Mouse (Mus musculus): Measurements from ENCODE around the gene Rptor. TPM values are rescaled to one million over a fixed set of nuclear protein-coding genes. Genes with fewer than 3 reads are reported as not detected.

Rptor gene
- polyA plus RNA-seq, 1 experiment from 2014 or later: 3.9 TPM

- 78% methylated on average over 6 of the region's 6 CpGs for WGBS (ENCODE audit: insufficient replicate concordance)
- Histone ChIP-seq H3K4me2 (ENCODE audit: low read depth, low read length) (no peak overlapping the region), H3K4me1 (ENCODE audit: control insufficient read depth, low read depth, low read length) (no peaks in the 10 kb centered on the region), H3K36me3 (ENCODE audit: control insufficient read depth, insufficient read depth) (no peaks in the 10 kb centered on the region), H3K4me3 (ENCODE audit: low read depth, low read length) (no peak overlapping the region), H3K27ac (ENCODE audit: low read length) (no peak overlapping the region), H3K9me3 (replicated peaks; ENCODE audit: control insufficient read depth, low read length) (no peaks in the 10 kb centered on the region), H3K27me3 (ENCODE audit: control insufficient read depth, insufficient read depth, low read depth, low read length) (no peaks in the 10 kb centered on the region), H3K9ac (ENCODE audit: low read depth, low read length) (no peak overlapping the region)
- no peak for ATAC-seq (ENCODE audit: low read depth)
Observed at GRCm38 (mm10) chr11:119766023-119766422, 163.3 kb downstream of the Rptor start.

GRCm38 (mm10) chr11:119766782-119767459 lies 164.2 kb downstream of the Rptor start:
- H3K36me3 ChIP-seq (ENCODE audit: control insufficient read depth, insufficient read depth): no peaks in the 10 kb centered on the region
- no peak overlapping the region for H3K9ac ChIP-seq (ENCODE audit: low read depth, low read length)
- no peak for ATAC-seq (ENCODE audit: low read depth)
- H3K4me1 ChIP-seq (ENCODE audit: control insufficient read depth, low read depth, low read length): no peaks in the 10 kb centered on the region
- no peaks in the 10 kb centered on the region for H3K27me3 ChIP-seq (ENCODE audit: control insufficient read depth, insufficient read depth, low read depth, low read length)
- H3K27ac ChIP-seq (ENCODE audit: low read length): no peak overlapping the region
- whole genome bisulfite sequencing (ENCODE audit: insufficient replicate concordance): 77% methylated on average over 5 of the region's 5 CpGs
- no peaks in the 10 kb centered on the region for H3K9me3 ChIP-seq (replicated peaks; ENCODE audit: control insufficient read depth, low read length)
- no peak overlapping the region for H3K4me2 ChIP-seq (ENCODE audit: low read depth, low read length)
- H3K4me3 ChIP-seq (ENCODE audit: low read depth, low read length): no peak overlapping the region

GRCm38 (mm10) chr11:119767525-119767924 lies 164.8 kb downstream of the Rptor start:
- no peak overlapping the region for H3K9ac ChIP-seq (ENCODE audit: low read depth, low read length)
- H3K36me3 ChIP-seq (ENCODE audit: control insufficient read depth, insufficient read depth): no peaks in the 10 kb centered on the region
- H3K27me3 ChIP-seq (ENCODE audit: control insufficient read depth, insufficient read depth, low read depth, low read length): no peaks in the 10 kb centered on the region
- WGBS (ENCODE audit: insufficient replicate concordance): 64% methylated on average over 6 of the region's 6 CpGs
- no peak overlapping the region for H3K4me3 ChIP-seq (ENCODE audit: low read depth, low read length)
- H3K4me2 ChIP-seq (ENCODE audit: low read depth, low read length): no peak overlapping the region
- ATAC-seq (ENCODE audit: low read depth): no peak
- no peaks in the 10 kb centered on the region for H3K9me3 ChIP-seq (replicated peaks; ENCODE audit: control insufficient read depth, low read length)
- no peak overlapping the region for H3K27ac ChIP-seq (ENCODE audit: low read length)
- no peaks in the 10 kb centered on the region for H3K4me1 ChIP-seq (ENCODE audit: control insufficient read depth, low read depth, low read length)

GRCm38 (mm10) chr11:119768511-119768910 lies 165.8 kb downstream of the Rptor start:
- Histone ChIP-seq H3K27ac (ENCODE audit: low read length) (no peak overlapping the region), H3K4me2 (ENCODE audit: low read depth, low read length) (no peak overlapping the region), H3K9ac (ENCODE audit: low read depth, low read length) (no peak overlapping the region), H3K27me3 (ENCODE audit: control insufficient read depth, insufficient read depth, low read depth, low read length) (no peaks in the 10 kb centered on the region), H3K4me1 (ENCODE audit: control insufficient read depth, low read depth, low read length) (no peaks in the 10 kb centered on the region), H3K4me3 (ENCODE audit: low read depth, low read length) (no peak overlapping the region), H3K36me3 (ENCODE audit: control insufficient read depth, insufficient read depth) (no peaks in the 10 kb centered on the region), H3K9me3 (replicated peaks; ENCODE audit: control insufficient read depth, low read length) (no peaks in the 10 kb centered on the region)
- ATAC-seq (ENCODE audit: low read depth): no peak
- 84% methylated on average over 4 of the region's 4 CpGs for WGBS (ENCODE audit: insufficient replicate concordance)

- no peak overlapping the region for H3K27ac ChIP-seq (ENCODE audit: low read length)
- WGBS (ENCODE audit: insufficient replicate concordance): 71% methylated on average over 4 of the region's 4 CpGs
- no peaks in the 10 kb centered on the region for H3K9me3 ChIP-seq (replicated peaks; ENCODE audit: control insufficient read depth, low read length)
- no peaks in the 10 kb centered on the region for H3K36me3 ChIP-seq (ENCODE audit: control insufficient read depth, insufficient read depth)
- no peak overlapping the region for H3K4me2 ChIP-seq (ENCODE audit: low read depth, low read length)
- no peak for ATAC-seq (ENCODE audit: low read depth)
- no peak overlapping the region for H3K9ac ChIP-seq (ENCODE audit: low read depth, low read length)
- no peaks in the 10 kb centered on the region for H3K4me1 ChIP-seq (ENCODE audit: control insufficient read depth, low read depth, low read length)
- H3K27me3 ChIP-seq (ENCODE audit: control insufficient read depth, insufficient read depth, low read depth, low read length): no peaks in the 10 kb centered on the region
- H3K4me3 ChIP-seq (ENCODE audit: low read depth, low read length): no peak overlapping the region
Observed at GRCm38 (mm10) chr11:119769666-119770065, 167.0 kb downstream of the Rptor start.

- H3K36me3 ChIP-seq (ENCODE audit: control insufficient read depth, insufficient read depth): no peaks in the 10 kb centered on the region
- 33% methylated on average over 4 of the region's 4 CpGs for WGBS (ENCODE audit: insufficient replicate concordance)
- H3K27me3 ChIP-seq (ENCODE audit: control insufficient read depth, insufficient read depth, low read depth, low read length): no peaks in the 10 kb centered on the region
- H3K9ac ChIP-seq (ENCODE audit: low read depth, low read length): no peak overlapping the region
- H3K9me3 ChIP-seq (replicated peaks; ENCODE audit: control insufficient read depth, low read length): peaks cover 2% of the 10 kb centered on the region; the same call in 1 of the 2 replicates
- H3K4me2 ChIP-seq (ENCODE audit: low read depth, low read length): no peak overlapping the region
- no peaks in the 10 kb centered on the region for H3K4me1 ChIP-seq (ENCODE audit: control insufficient read depth, low read depth, low read length)
- no peak overlapping the region for H3K4me3 ChIP-seq (ENCODE audit: low read depth, low read length)
- no peak for ATAC-seq (ENCODE audit: low read depth)
- H3K27ac ChIP-seq (ENCODE audit: low read length): no peak overlapping the region
Observed at GRCm38 (mm10) chr11:119770985-119771384, 168.3 kb downstream of the Rptor start.

GRCm38 (mm10) chr11:119772896-119773295 lies 170.2 kb downstream of the Rptor start:
- H3K9ac ChIP-seq (ENCODE audit: low read depth, low read length): no peak overlapping the region
- H3K4me3 ChIP-seq (ENCODE audit: low read depth, low read length): no peak overlapping the region
- H3K27ac ChIP-seq (ENCODE audit: low read length): no peak overlapping the region
- no peaks in the 10 kb centered on the region for H3K4me1 ChIP-seq (ENCODE audit: control insufficient read depth, low read depth, low read length)
- H3K27me3 ChIP-seq (ENCODE audit: control insufficient read depth, insufficient read depth, low read depth, low read length): no peaks in the 10 kb centered on the region
- no peak overlapping the region for H3K4me2 ChIP-seq (ENCODE audit: low read depth, low read length)
- ATAC-seq (ENCODE audit: low read depth): no peak
- WGBS (ENCODE audit: insufficient replicate concordance): 71% methylated on average over 3 of the region's 3 CpGs
- H3K36me3 ChIP-seq (ENCODE audit: control insufficient read depth, insufficient read depth): no peaks in the 10 kb centered on the region
- H3K9me3 ChIP-seq (replicated peaks; ENCODE audit: control insufficient read depth, low read length): peaks cover 2% of the 10 kb centered on the region; the same call in 1 of the 2 replicates

- no peaks in the 10 kb centered on the region for H3K4me1 ChIP-seq (ENCODE audit: control insufficient read depth, low read depth, low read length)
- no peak for ATAC-seq (ENCODE audit: low read depth)
- H3K27me3 ChIP-seq (ENCODE audit: control insufficient read depth, insufficient read depth, low read depth, low read length): no peaks in the 10 kb centered on the region
- H3K9ac ChIP-seq (ENCODE audit: low read depth, low read length): no peak overlapping the region
- no peak overlapping the region for H3K27ac ChIP-seq (ENCODE audit: low read length)
- no peaks in the 10 kb centered on the region for H3K36me3 ChIP-seq (ENCODE audit: control insufficient read depth, insufficient read depth)
- no peak overlapping the region for H3K4me3 ChIP-seq (ENCODE audit: low read depth, low read length)
- WGBS (ENCODE audit: insufficient replicate concordance): 79% methylated on average over 5 of the region's 5 CpGs
- H3K4me2 ChIP-seq (ENCODE audit: low read depth, low read length): no peak overlapping the region
- H3K9me3 ChIP-seq (replicated peaks; ENCODE audit: control insufficient read depth, low read length): peaks cover 2% of the 10 kb centered on the region; the same call in 1 of the 2 replicates
Observed at GRCm38 (mm10) chr11:119775076-119775760, 172.5 kb downstream of the Rptor start.

GRCm38 (mm10) chr11:119777236-119777635 lies 174.5 kb downstream of the Rptor start:
- H3K9ac ChIP-seq (ENCODE audit: low read depth, low read length): no peak overlapping the region
- H3K27ac ChIP-seq (ENCODE audit: low read length): no peak overlapping the region
- no peak overlapping the region for H3K4me3 ChIP-seq (ENCODE audit: low read depth, low read length)
- H3K4me2 ChIP-seq (ENCODE audit: low read depth, low read length): no peak overlapping the region
- no peak for ATAC-seq (ENCODE audit: low read depth)
- H3K27me3 ChIP-seq (ENCODE audit: control insufficient read depth, insufficient read depth, low read depth, low read length): no peaks in the 10 kb centered on the region
- 64% methylated on average over 3 of the region's 3 CpGs for WGBS (ENCODE audit: insufficient replicate concordance)
- H3K4me1 ChIP-seq (ENCODE audit: control insufficient read depth, low read depth, low read length): no peaks in the 10 kb centered on the region
- no peaks in the 10 kb centered on the region for H3K36me3 ChIP-seq (ENCODE audit: control insufficient read depth, insufficient read depth)
- H3K9me3 ChIP-seq (replicated peaks; ENCODE audit: control insufficient read depth, low read length): peaks cover 2% of the 10 kb centered on the region; the same call in 1 of the 2 replicates

Data from liver, embryonic 16.5 days (tissue).